Mouse (Mus musculus): ENCODE results near the gene Ltk.

Ltk gene

DNA sequence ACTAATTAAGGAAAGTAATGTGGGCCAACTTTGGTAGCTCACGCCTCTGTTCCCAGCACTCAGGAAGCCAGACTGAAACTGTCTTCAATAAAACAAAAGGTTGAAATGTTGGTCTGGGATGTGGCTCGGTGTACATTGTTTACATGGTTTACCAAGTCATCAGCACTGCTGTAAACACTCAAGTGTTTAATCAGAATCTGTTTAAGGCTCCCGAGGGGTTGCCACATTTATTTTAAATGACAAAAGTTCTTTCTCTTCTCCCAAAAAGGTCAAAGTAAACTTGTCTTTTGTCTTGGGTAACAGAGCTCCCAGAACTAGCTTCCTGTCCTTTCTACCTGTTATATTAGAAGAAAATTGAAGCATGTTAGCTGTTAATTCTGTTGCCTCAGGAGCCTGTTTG lies 52.6 kb downstream of the Ltk start:
- no peak for DNase-seq (ENCODE audit: low read depth in 2 of 2, low spot score in 2 of 2)

DNA sequence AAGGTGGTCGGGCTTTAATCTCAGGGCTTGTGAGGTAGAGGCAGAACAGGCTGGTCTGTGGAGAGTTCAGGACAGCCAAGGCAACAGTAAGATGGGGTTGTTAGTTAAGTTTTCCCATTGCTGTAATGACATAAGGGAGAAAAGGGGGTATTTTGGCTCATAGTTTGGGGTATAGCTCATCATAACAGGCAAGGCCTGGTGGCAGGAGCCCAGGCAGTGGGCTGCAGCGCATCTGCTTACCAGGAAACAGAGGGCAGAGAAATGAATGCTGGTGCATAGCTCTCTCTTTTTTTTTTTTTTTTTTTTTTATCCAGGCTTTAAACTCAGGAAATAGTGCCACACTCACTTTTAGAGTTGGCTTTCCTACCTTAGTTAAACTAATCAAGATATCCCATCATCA lies 57.1 kb downstream of the Ltk start:
- DNase-seq (ENCODE audit: low read depth in 2 of 2, low spot score in 2 of 2), result no peak
